Mouse (Mus musculus) heart, postnatal 0 days (tissue): ENCODE data around the gene Ahcyl2. TPM values are rescaled to one million over a fixed set of nuclear protein-coding genes. Genes with fewer than 3 reads are reported as not detected.
A peak's percentile ranks its signal among the peaks of the same experiment; 100 is the strongest.

Experiments
- ATAC-seq: fragments of 200-750 bp; cut with Nextera tagmentation; 2 replicates; pipeline ENCODE4 v1.8.0; 2017; ENCODE audit warnings: low read depth, moderate number of reproducible peaks, moderate library complexity; ENCODE audit not compliant: insufficient read depth
- DNase-seq: peaks from one replicate; pipeline ENCODE4 v3.0.0-alpha.2; 2016; ENCODE audit warnings: low spot score
- H3K27ac ChIP-seq: fragments of 300-500 bp; sonication (generic); 2 replicates; pipeline ENCODE4 v1.5.1; 2014; ENCODE audit warnings: low read depth, mild to moderate bottlenecking
- H3K27me3 ChIP-seq: fragments of 300-500 bp; sonication (generic); 2 replicates; pipeline ENCODE4 v1.6.1; 2014; ENCODE audit warnings: low read length, mixed read lengths; ENCODE audit not compliant: control insufficient read depth, insufficient read depth
- H3K36me3 ChIP-seq: fragments of 300-500 bp; sonication (generic); replicated peaks from 2 replicates; pipeline ENCODE4 v1.6.1; 2014; ENCODE audit warnings: low read length, mixed read lengths; ENCODE audit not compliant: control insufficient read depth, insufficient read depth
- H3K4me1 ChIP-seq: fragments of 300-500 bp; sonication (generic); 2 replicates; pipeline ENCODE4 v1.6.1; 2014; ENCODE audit warnings: antibody characterized with exemption; ENCODE audit not compliant: control insufficient read depth, insufficient read depth
- H3K4me2 ChIP-seq: fragments of 300-500 bp; sonication (generic); 2 replicates; pipeline ENCODE4 v1.6.1; 2014; ENCODE audit warnings: low read depth, mild to moderate bottlenecking, low read length, moderate library complexity
- H3K4me3 ChIP-seq: fragments of 300-500 bp; sonication (generic); 2 replicates; pipeline ENCODE4 v1.5.1; 2014; ENCODE audit warnings: low read depth, low read length
- H3K9ac ChIP-seq: fragments of 300-500 bp; sonication (generic); replicated peaks from 2 replicates; pipeline ENCODE4 v1.6.1; 2014; ENCODE audit warnings: low read depth, low read length, mixed read lengths
- H3K9me3 ChIP-seq: fragments of 300-500 bp; sonication (generic); replicated peaks from 2 replicates; pipeline ENCODE4 v1.6.1; 2016; ENCODE audit warnings: low read length; ENCODE audit not compliant: control insufficient read depth
- CTCF ChIP-seq: IDR thresholded peaks from 2 replicates; pipeline ENCODE4 v1.5.1; 2016; ENCODE audit warnings: antibody characterized with exemption, control low read depth, low read depth
- EP300 ChIP-seq: IDR thresholded peaks from 2 replicates; pipeline ENCODE4 v1.6.1; 2016; ENCODE audit warnings: antibody characterized with exemption, low read depth
- WGBS: fragments of 180-500 bp; shearing (Covaris S2); extraction: QIAGEN DNeasy Blood & Tissue Kit; methylation state at CpG from one replicate; pipeline ENCODE4 v1.1.7; 2014; 5-methylcytosine and 5-hydroxymethylcytosine counted together
- polyA plus RNA-seq: library from polyadenylated mRNA; unstranded; fragments of >200 nt; fragmentation: Nextera tagmentation; extraction: Ambion mirVana; gene quantifications from 2 replicates; pipeline ENCODE4 v1.2.1, GENCODE M21; 2015
- total RNA-seq: library from RNA; depleted of rRNA; stranded (reverse); fragments of >200 nt; gene quantifications from 2 replicates; pipeline ENCODE4 v1.2.3, GENCODE M21; 2014; ENCODE audit warnings: low replicate concordance

The Ahcyl2 gene
- total and polyA plus RNA-seq, 2 experiments from 2014 or later: 3.4 to 31.6 TPM

DNA sequence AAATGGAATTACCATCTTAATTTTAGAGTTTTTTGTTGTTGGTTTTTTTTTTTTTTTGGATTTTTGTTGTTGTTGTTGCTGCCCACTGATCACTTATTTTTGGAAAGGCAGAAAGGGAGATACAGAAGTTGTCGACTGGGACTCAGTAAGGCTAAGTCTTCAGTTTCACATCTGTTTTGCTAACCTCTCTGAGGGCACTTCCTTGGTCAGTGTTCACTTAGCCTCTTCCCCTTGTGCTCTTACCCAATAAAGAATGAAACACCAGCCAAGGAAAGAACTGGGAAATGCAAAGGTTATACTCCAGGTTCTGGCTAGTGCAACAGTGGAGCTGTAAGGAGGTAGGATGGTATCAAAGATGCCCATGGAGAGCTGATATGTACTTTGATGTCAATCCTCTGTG lies 38.3 kb upstream of the Ahcyl2 start:
- ATAC-seq: no peak
- Histone ChIP-seq H3K36me3 (no peaks in the 10 kb centered on the region), H3K9ac (no peak overlapping the region), H3K4me2 (no peak overlapping the region), H3K27me3 (no peaks in the 10 kb centered on the region), H3K4me1 (no peaks in the 10 kb centered on the region), H3K27ac (no peak overlapping the region), H3K4me3 (no peak overlapping the region), H3K9me3 (no peaks in the 10 kb centered on the region)
- DNase-seq: no peak
- 50% methylated on average over 1 of the region's 1 CpGs for WGBS
- no peak for TF ChIP-seq EP300
- no peak for TF ChIP-seq CTCF

DNA sequence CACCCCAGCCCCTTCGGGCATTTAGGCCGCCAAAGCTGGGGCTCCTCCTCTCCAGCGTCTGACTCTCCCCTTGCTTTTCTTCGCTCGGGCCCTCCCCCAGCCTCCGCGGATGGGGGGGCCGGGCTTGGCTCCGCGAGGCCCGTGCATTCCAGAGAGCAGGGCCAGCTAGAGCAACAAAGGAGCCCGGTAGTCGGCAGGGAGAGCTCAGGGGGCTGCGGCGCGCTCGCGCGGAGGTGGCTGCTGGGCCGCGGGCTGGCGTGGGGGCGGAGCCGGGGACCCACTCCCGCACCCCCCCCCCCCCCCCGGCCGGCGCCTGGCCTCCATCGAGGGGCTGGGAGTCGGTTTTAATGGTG lies 32.5 kb upstream of the Ahcyl2 start, which contains the start of gene Smo:
Gene Smo, plus strand, starts transcription at position 168 of the 353 bp plus-strand sequence.
- DNase-seq (peak; percentile 90), ATAC-seq (peak; percentile 94)
- WGBS: 0% methylated on average over 21 of the region's 30 CpGs
- H3K27me3 ChIP-seq: no peaks in the 10 kb centered on the region
- peak within 1 kb of the TSS; percentile 91 for H3K4me3 ChIP-seq
- TF ChIP-seq EP300 (peak; percentile 20; the same call in 1 of the 2 replicates), CTCF (no peak)
- peak within 1 kb of the TSS; percentile 94 for H3K27ac ChIP-seq
- no peaks in the 10 kb centered on the region for H3K36me3 ChIP-seq
- H3K4me2 ChIP-seq: peak within 1 kb of the TSS; percentile 85
- peak within 1 kb of the TSS; percentile 97 for H3K9ac ChIP-seq
- peaks cover 18% of the 10 kb centered on the region; the same call in 1 of the 2 replicates for H3K4me1 ChIP-seq
- no peaks in the 10 kb centered on the region for H3K9me3 ChIP-seq

DNA sequence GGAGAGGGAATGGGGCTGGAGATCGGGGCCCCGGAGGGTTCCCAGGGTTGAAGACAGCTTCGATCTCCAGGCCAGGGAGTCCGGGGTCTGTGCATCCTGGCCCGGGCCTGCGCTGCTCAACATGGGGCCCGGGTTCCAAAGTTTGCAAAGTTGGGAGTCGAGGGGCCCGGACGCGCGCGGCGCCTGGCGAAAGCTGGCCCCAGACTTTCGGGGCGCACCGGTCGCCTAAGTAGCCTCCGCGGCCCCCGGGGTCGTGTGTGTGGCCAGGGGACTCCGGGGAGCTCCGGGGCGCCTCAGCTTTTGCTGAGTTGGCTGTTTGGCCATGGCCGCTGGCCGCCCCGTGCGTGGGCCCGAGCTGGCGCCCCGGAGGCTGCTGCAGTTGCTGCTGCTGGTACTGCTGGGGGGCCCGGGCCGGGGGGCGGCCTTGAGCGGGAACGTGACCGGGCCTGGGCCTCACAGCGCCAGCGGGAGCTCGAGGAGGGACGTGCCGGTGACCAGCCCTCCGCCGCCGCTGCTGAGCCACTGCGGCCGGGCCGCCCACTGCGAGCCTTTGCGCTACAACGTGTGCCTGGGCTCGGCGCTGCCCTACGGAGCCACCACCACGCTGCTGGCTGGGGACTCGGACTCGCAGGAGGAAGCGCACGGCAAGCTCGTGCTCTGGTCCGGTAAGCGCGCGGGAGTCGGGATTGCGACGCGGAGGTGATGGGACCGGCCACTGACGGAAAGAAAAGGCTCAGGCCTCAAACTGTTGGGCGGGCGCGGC lies 31.9 kb upstream of the Ahcyl2 start:
- TF ChIP-seq CTCF (no peak), EP300 (no peak)
- Histone ChIP-seq H3K27me3 (no peaks in the 10 kb centered on the region), H3K27ac (peak overlapping the region; percentile 94), H3K4me1 (peaks cover 18% of the 10 kb centered on the region; the same call in 1 of the 2 replicates), H3K9ac (peak overlapping the region; percentile 97), H3K4me2 (peak overlapping the region; percentile 85), H3K4me3 (peak overlapping the region; percentile 91), H3K36me3 (no peaks in the 10 kb centered on the region), H3K9me3 (no peaks in the 10 kb centered on the region)
- under 1% methylated on average over 69 of the region's 75 CpGs for WGBS
- ATAC-seq (peak; percentile 74), DNase-seq (peak; percentile 67)

DNA sequence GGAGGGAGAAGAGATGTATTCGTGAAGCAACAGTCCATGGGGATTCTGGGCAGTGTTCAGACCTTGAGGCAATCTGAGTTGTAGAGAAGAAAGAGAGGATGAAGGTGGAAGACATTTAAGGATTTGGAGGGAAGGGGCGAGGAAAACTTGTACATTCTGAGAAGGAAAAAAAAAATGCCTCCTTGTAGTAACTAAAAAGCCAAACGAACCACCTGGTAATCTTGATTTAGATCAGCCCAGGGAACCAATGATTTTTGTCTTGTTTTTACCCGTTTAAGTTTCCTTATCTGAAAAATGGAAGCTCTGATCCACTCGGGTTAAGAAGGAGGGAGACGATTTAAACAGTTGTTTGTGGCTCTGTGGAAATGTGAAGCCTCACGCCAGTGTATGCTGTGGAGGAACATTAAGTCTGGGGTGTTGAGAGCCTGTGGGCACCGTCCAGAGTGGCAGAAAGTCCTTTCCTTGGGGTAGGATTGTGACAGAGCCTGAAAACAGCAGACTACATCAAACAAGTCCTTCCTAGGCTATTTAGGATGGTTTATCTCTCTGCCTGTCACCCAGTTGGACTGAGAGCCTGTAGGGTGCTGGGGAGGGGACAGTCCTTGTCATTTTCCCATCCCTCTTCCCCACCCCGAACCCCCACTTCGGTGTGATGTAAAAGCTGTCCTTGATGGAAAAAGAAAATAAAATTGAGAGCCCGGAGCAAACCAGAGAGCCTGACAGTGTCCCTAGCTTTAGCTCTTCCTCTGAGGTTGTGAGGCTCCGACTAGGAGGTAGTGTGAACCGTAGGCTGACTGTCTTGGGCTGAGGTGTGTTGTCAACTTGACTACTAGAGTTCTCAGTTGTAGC lies 31.0 kb upstream of the Ahcyl2 start:
- no peaks in the 10 kb centered on the region for H3K27me3 ChIP-seq
- no peak for ATAC-seq
- H3K4me2 ChIP-seq: peak overlapping the region; percentile 85
- H3K27ac ChIP-seq: peak overlapping the region; percentile 94
- peaks cover 18% of the 10 kb centered on the region; the same call in 1 of the 2 replicates for H3K4me1 ChIP-seq
- peak overlapping the region; percentile 91 for H3K4me3 ChIP-seq
- WGBS: 11% methylated on average over 13 of the region's 13 CpGs
- no peaks in the 10 kb centered on the region for H3K9me3 ChIP-seq
- TF ChIP-seq EP300 (no peak), CTCF (no peak)
- H3K36me3 ChIP-seq: no peaks in the 10 kb centered on the region
- H3K9ac ChIP-seq: peak overlapping the region; percentile 97
- DNase-seq: no peak

DNA sequence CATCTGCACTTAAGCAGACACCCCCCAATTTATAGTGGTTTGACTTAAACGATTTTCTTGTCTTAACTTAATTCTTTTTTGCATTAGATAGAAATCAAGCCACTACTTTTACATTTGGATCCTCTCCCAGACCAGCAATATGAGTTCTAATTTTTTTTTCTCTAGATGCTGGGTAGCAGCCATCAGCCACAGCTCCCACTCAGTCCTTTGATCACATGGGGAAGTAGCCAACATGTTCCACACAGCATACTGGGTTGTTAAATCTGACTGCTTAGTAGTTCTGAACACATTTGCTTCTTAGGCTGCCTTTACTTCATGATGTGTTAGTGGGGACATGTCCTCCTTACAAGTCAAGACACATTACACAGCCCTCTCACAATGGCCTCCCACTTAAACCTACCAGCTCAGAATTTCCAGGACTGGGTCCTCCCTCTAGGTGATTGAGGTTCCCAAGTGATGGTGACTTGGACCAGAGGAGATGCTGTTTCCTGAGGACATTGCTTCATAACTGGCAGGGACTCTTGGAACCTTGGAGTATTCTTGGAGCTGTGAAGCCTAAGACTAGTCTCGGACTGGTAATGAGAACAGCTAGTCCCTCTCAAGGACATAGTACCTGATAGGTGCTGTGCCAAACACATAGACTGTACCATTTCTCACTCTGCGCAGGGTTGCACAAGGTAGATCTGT lies 16.2 kb upstream of the Ahcyl2 start:
- ATAC-seq (no peak), DNase-seq (no peak)
- WGBS: 78% methylated on average over 3 of the region's 3 CpGs
- no peak overlapping the region for H3K9ac ChIP-seq
- TF ChIP-seq CTCF (no peak), EP300 (no peak)
- H3K4me1 ChIP-seq: no peaks in the 10 kb centered on the region
- peaks cover 9% of the 10 kb centered on the region for H3K9me3 ChIP-seq
- H3K4me3 ChIP-seq: no peak overlapping the region
- H3K4me2 ChIP-seq: no peak overlapping the region
- no peak overlapping the region for H3K27ac ChIP-seq
- H3K36me3 ChIP-seq: peaks cover 28% of the 10 kb centered on the region
- H3K27me3 ChIP-seq: no peaks in the 10 kb centered on the region
